In genomic region chr7:109841618-109842418, GRCm38 (mm10) we compare ENCODE assay signal across 9 mouse cellular contexts. TPM values are rescaled to one million over a fixed set of nuclear protein-coding genes. Genes with fewer than 3 reads are reported as not detected.
DNase-seq lines count a peak whose midpoint lies in the region; ATAC-seq and TF ChIP-seq lines count a peak whose summit lies in the region.
"Had no signal": no experiment of that assay in that cellular context is flagged by ENCODE, and none has a peak within 500 bp of the region (broad histone marks: within the 10 kb centered on the region; RNA-seq: fewer than 3 reads in every experiment).

No protein-coding gene starts in this region.

- no peaks in the 10 kb centered on the region for H3K27me3 ChIP-seq in forebrain, embryonic 14.5 days (replicated peaks; ENCODE audit: control insufficient read depth, insufficient read depth, low read length)
- peaks cover 2% of the 10 kb centered on the region; the same call in 1 of the 2 replicates for H3K27me3 ChIP-seq in forebrain, embryonic 11.5 days (ENCODE audit: control insufficient read depth, insufficient read depth, low read length)
- no peaks in the 10 kb centered on the region for H3K27me3 ChIP-seq in MEL (ENCODE audit: control insufficient read depth in 1 of 2, insufficient read depth in 2 of 2, low read length in 2 of 2)

- no peak overlapping the region for H3K9ac ChIP-seq in forebrain, embryonic 14.5 days (ENCODE audit: low read length)
- no peak overlapping the region for H3K9ac ChIP-seq in forebrain, embryonic 11.5 days (ENCODE audit: low read length)
- H3K9ac ChIP-seq in MEL (ENCODE audit: control insufficient read depth, low read depth, low read length, poor library complexity, severe bottlenecking), result no peak overlapping the region
- H3K9ac ChIP-seq: liver, embryonic 14.5 days had no signal

- WGBS in forebrain, embryonic 14.5 days, result 65% methylated on average over 13 of the region's 13 CpGs
- WGBS in forebrain, embryonic 11.5 days, result 92% methylated on average over 13 of the region's 13 CpGs

- ATAC-seq in forebrain, embryonic 14.5 days, result peak; percentile 93
- no peak for ATAC-seq in forebrain, embryonic 11.5 days (replicated peaks; ENCODE audit: low FRiP score)

- no peaks in the 10 kb centered on the region for H3K79me2 ChIP-seq in MEL (ENCODE audit: control insufficient read depth, insufficient read depth, low read length, poor library complexity)

- no peak for TF ChIP-seq RAD21 in MEL (IDR thresholded peaks at IDR 0.05; ENCODE audit: low read depth, low read length)

- H3K4me2 ChIP-seq in forebrain, embryonic 14.5 days (ENCODE audit: low read length), result no peak overlapping the region
- H3K4me2 ChIP-seq in forebrain, embryonic 11.5 days (ENCODE audit: low read depth, low read length, severe bottlenecking), result no peak overlapping the region

- H3K4me1 ChIP-seq in forebrain, embryonic 14.5 days (ENCODE audit: control insufficient read depth, insufficient read depth, low read length), result peaks cover 3% of the 10 kb centered on the region
- 0 out of 2 replicates have a peak, but pooled peaks cover 3% of the 10 kb centered on the region for H3K4me1 ChIP-seq in forebrain, embryonic 11.5 days (replicated peaks; ENCODE audit: control insufficient read depth, insufficient read depth, low read length)
- peaks cover 8 to 38% of the 10 kb centered on the region in 2 experiments for H3K4me1 ChIP-seq in MEL (ENCODE audit: control insufficient read depth in 1 of 2, insufficient read depth in 2 of 2, low read length in 2 of 2)

- no peaks in the 10 kb centered on the region for H3K9me3 ChIP-seq in forebrain, embryonic 14.5 days (replicated peaks; ENCODE audit: control insufficient read depth, low read length)
- no peaks in the 10 kb centered on the region for H3K9me3 ChIP-seq in forebrain, embryonic 11.5 days (ENCODE audit: control insufficient read depth, low read length)
- H3K9me3 ChIP-seq in MEL (replicated peaks; ENCODE audit: insufficient read depth, low read length), result no peaks in the 10 kb centered on the region

- H3K4me3 ChIP-seq in forebrain, embryonic 14.5 days (ENCODE audit: low read depth, low read length), result no peak overlapping the region
- no peak overlapping the region for H3K4me3 ChIP-seq in forebrain, embryonic 11.5 days (ENCODE audit: low read depth, low read length)
- H3K4me3 ChIP-seq in MEL (ENCODE audit: control insufficient read depth in 1 of 2, insufficient read depth in 1 of 2, low read depth in 2 of 2, low read length in 2 of 2), result no peak overlapping the region

- TF ChIP-seq POLR2A in MEL (IDR thresholded peaks at IDR 0.05; ENCODE audit: control insufficient read depth in 1 of 2, insufficient read depth in 1 of 2, low read depth in 1 of 2, low read length in 2 of 2, poor library complexity in 1 of 2), result no peak

- no peaks in the 10 kb centered on the region for H3K36me3 ChIP-seq in forebrain, embryonic 14.5 days (ENCODE audit: control insufficient read depth, insufficient read depth, low read length)
- no peaks in the 10 kb centered on the region for H3K36me3 ChIP-seq in forebrain, embryonic 11.5 days (ENCODE audit: control insufficient read depth, insufficient read depth, low read length)
- peaks cover 0 to 23% of the 10 kb centered on the region in 2 experiments; a peak in 2 of 4 replicates for H3K36me3 ChIP-seq in MEL (ENCODE audit: control insufficient read depth in 1 of 2, insufficient read depth in 2 of 2, low read length in 2 of 2)

- peak; percentile 93 for DNase-seq in forebrain, embryonic 14.5 days (ENCODE audit: low spot score)
- no peak for DNase-seq in forebrain, embryonic 11.5 days (ENCODE audit: low spot score)
- DNase-seq in MEL (ENCODE audit: low read depth, low spot score), result peak; percentile 64
- DNase-seq in cerebellum, postnatal 4 days (ENCODE audit: low spot score in 2 of 2), result peak; percentile 50 to 88
- DNase-seq in layer of hippocampus, adult 9-10 months (ENCODE audit: low spot score), result peak; percentile 20
- DNase-seq in spleen, adult 12 weeks (ENCODE audit: low spot score), result no peak
- no peak for DNase-seq in retina, embryonic 14.5 days (ENCODE audit: low spot score)
- DNase-seq in thymus, adult 18-20 months, result no peak

- no peak overlapping the region for H3K27ac ChIP-seq in forebrain, embryonic 14.5 days (ENCODE audit: low read depth, low read length)
- H3K27ac ChIP-seq in forebrain, embryonic 11.5 days (ENCODE audit: low read depth, low read length), result no peak overlapping the region
- H3K27ac ChIP-seq in MEL (ENCODE audit: control insufficient read depth, low read depth, low read length), result no peak overlapping the region
- H3K27ac ChIP-seq: liver, embryonic 14.5 days had no signal

- TF ChIP-seq CTCF in MEL (IDR thresholded peaks at IDR 0.05 in 2 of 3, conservative IDR thresholded peaks at IDR 0.05 in 1 of 3; ENCODE audit: control insufficient read depth in 1 of 3, insufficient read depth in 1 of 3, low read depth in 2 of 3, low read length in 3 of 3, poor library complexity in 1 of 3, severe bottlenecking in 1 of 3), result no peak

- no peak for TF ChIP-seq EP300 in MEL (IDR thresholded peaks at IDR 0.05; ENCODE audit: low read depth in 1 of 2, low read length in 2 of 2)

TF ChIP-seq in MEL, 35 proteins besides CTCF, POLR2A, EP300 and RAD21:
- TF ChIP-seq ETS1 (IDR thresholded peaks at IDR 0.05; ENCODE audit: low read depth, low read length), result no peak
- TF ChIP-seq TBP (IDR thresholded peaks at IDR 0.05; ENCODE audit: low read depth, low read length), result no peak
- no peak for TF ChIP-seq MEF2A (IDR thresholded peaks at IDR 0.05; ENCODE audit: extremely low read depth, insufficient replicate concordance, low read depth, low read length, poor library complexity, severe bottlenecking)
- TF ChIP-seq HCFC1 (IDR thresholded peaks at IDR 0.05; ENCODE audit: low read depth, low read length), result no peak
- no peak for TF ChIP-seq MXI1 (IDR thresholded peaks at IDR 0.05; ENCODE audit: low read depth, low read length)
- no peak for TF ChIP-seq MAX (IDR thresholded peaks at IDR 0.05; ENCODE audit: low read length)
- no peak for TF ChIP-seq UBTF (IDR thresholded peaks at IDR 0.05; ENCODE audit: borderline replicate concordance, insufficient read depth, low read depth, low read length)
- TF ChIP-seq NELFE (IDR thresholded peaks at IDR 0.05; ENCODE audit: low read depth, low read length), result no peak
- TF ChIP-seq ZNF384 (IDR thresholded peaks at IDR 0.05; ENCODE audit: low read depth, low read length), result no peak
- TF ChIP-seq ZKSCAN1 (IDR thresholded peaks at IDR 0.05; ENCODE audit: low read depth, low read length), result no peak
- TF ChIP-seq E2F4 (IDR thresholded peaks at IDR 0.05; ENCODE audit: borderline replicate concordance, low read depth, low read length), result no peak
- no peak for TF ChIP-seq USF2 (IDR thresholded peaks at IDR 0.05; ENCODE audit: borderline replicate concordance in 1 of 2, insufficient read depth in 1 of 2, low read depth in 1 of 2, low read length in 2 of 2)
- TF ChIP-seq USF1 (IDR thresholded peaks at IDR 0.05; ENCODE audit: low read depth, low read length), result no peak
- no peak for TF ChIP-seq MYB (IDR thresholded peaks at IDR 0.05; ENCODE audit: low read depth, low read length)
- TF ChIP-seq BHLHE40 (IDR thresholded peaks at IDR 0.05; ENCODE audit: borderline replicate concordance, low read depth, low read length), result no peak
- TF ChIP-seq CHD2 (IDR thresholded peaks at IDR 0.05; ENCODE audit: low read length), result no peak
- TF ChIP-seq TAL1 (IDR thresholded peaks at IDR 0.05; ENCODE audit: low read length), result no peak
- TF ChIP-seq ZMIZ1 (IDR thresholded peaks at IDR 0.05; ENCODE audit: low read depth, low read length), result no peak
- TF ChIP-seq SIN3A (IDR thresholded peaks at IDR 0.05; ENCODE audit: low read length), result no peak
- no peak for TF ChIP-seq NRF1 (IDR thresholded peaks at IDR 0.05; ENCODE audit: insufficient read depth, low read depth, low read length, poor library complexity, severe bottlenecking)

RNA-seq across cellular contexts. Expression of gene Scube2, which starts 23.7 kb away (rescaled TPM):
- 0.38 and 0.89 TPM in 2 replicates for polyA plus RNA-seq in forebrain, embryonic 14.5 days (2014; fragmentation: Nextera tagmentation; extraction: Ambion mirVana)
- 2.3 and 2.5 TPM in 2 replicates for polyA plus RNA-seq in forebrain, embryonic 11.5 days (2014; fragmentation: Nextera tagmentation; extraction: Ambion mirVana)
- total RNA-seq in MEL (2012; rRNA removed), result 0.16 and 0.27 TPM in 2 replicates
- polyA plus RNA-seq in MEL (2012; ENCODE audit: insufficient read depth in 1 of 2, insufficient read length in 2 of 2, low read depth in 1 of 2, low replicate concordance in 2 of 2, missing spikeins in 1 of 2), result under 1 TPM in 1 of 2 experiments, not detected in 1; 0.67 TPM

RNA-seq across cellular contexts. Expression of gene Nrip3, which starts 60.0 kb away (rescaled TPM):
- 4.5 and 6.8 TPM in 2 replicates for polyA plus RNA-seq in forebrain, embryonic 14.5 days (2014; fragmentation: Nextera tagmentation; extraction: Ambion mirVana)
- polyA plus RNA-seq in forebrain, embryonic 11.5 days (2014; fragmentation: Nextera tagmentation; extraction: Ambion mirVana), result 0.83 and 0.87 TPM in 2 replicates
- total RNA-seq in MEL (2012; rRNA removed), result not detected in 2 replicates
- not detected for polyA plus RNA-seq in MEL (2012; ENCODE audit: insufficient read depth in 1 of 2, insufficient read length in 2 of 2, low read depth in 1 of 2, low replicate concordance in 2 of 2, missing spikeins in 1 of 2)

Comparison
In these comparisons a context has a peak if more than half of its experiments do, and no peak if none do; other contexts are left out.
1. DNase-seq: peak in forebrain, embryonic 14.5 days (single experiment), MEL (single experiment), cerebellum, postnatal 4 days (2 of 2) and layer of hippocampus, adult 9-10 months (single experiment); none in forebrain, embryonic 11.5 days (single experiment), spleen, adult 12 weeks (single experiment), retina, embryonic 14.5 days (single experiment) and thymus, adult 18-20 months (0 of 2).